Mouse (Mus musculus): ENCODE measurements around the gene Mpnd. TPM values are rescaled to one million over a fixed set of nuclear protein-coding genes. Genes with fewer than 3 reads are reported as not detected.

Gene Mpnd
- polyA plus RNA-seq, 1 experiment, result 98.3 TPM

- WGBS, result 57% methylated on average over 1 of the region's 1 CpGs
- H3K27me3 ChIP-seq (replicated peaks; ENCODE audit: control insufficient read depth, insufficient read depth, low read length), result no peaks in the 10 kb centered on the region
- H3K4me3 ChIP-seq (ENCODE audit: insufficient read depth, low read depth, low read length), result no peak overlapping the region
- DNase-seq, result no peak
- TF ChIP-seq CTCF (conservative IDR thresholded peaks at IDR 0.05; ENCODE audit: insufficient read depth, insufficient read length, low read depth, low read length), result no peak
- TF ChIP-seq POLR2A (IDR thresholded peaks at IDR 0.05; ENCODE audit: low read depth, low read length), result no peak
- no peaks in the 10 kb centered on the region for H3K36me3 ChIP-seq (ENCODE audit: control insufficient read depth, insufficient read depth, low read length)
- H3K27ac ChIP-seq (ENCODE audit: insufficient read depth, low read depth, low read length), result no peak overlapping the region
- H3K4me1 ChIP-seq (ENCODE audit: control insufficient read depth, insufficient read depth, low read length), result peaks cover 44% of the 10 kb centered on the region
Observed at GRCm38 (mm10) chr17:56026303-56026702, 20.8 kb downstream of the Mpnd start.

GRCm38 (mm10) chr17:56026881-56027280 is 21.4 kb downstream of the Mpnd start:
- Histone ChIP-seq H3K27me3 (replicated peaks; ENCODE audit: control insufficient read depth, insufficient read depth, low read length) (no peaks in the 10 kb centered on the region), H3K4me3 (ENCODE audit: insufficient read depth, low read depth, low read length) (no peak overlapping the region), H3K4me1 (ENCODE audit: control insufficient read depth, insufficient read depth, low read length) (peaks cover 44% of the 10 kb centered on the region), H3K27ac (ENCODE audit: insufficient read depth, low read depth, low read length) (no peak overlapping the region), H3K36me3 (ENCODE audit: control insufficient read depth, insufficient read depth, low read length) (no peaks in the 10 kb centered on the region)
- WGBS, result 19% methylated on average over 1 of the region's 1 CpGs
- TF ChIP-seq POLR2A (IDR thresholded peaks at IDR 0.05; ENCODE audit: low read depth, low read length) (no peak), CTCF (conservative IDR thresholded peaks at IDR 0.05; ENCODE audit: insufficient read depth, insufficient read length, low read depth, low read length) (no peak)
- DNase-seq, result peak; percentile 53

GRCm38 (mm10) chr17:56027801-56028441 is 22.4 kb downstream of the Mpnd start:
- Histone ChIP-seq H3K27ac (ENCODE audit: insufficient read depth, low read depth, low read length) (no peak overlapping the region), H3K36me3 (ENCODE audit: control insufficient read depth, insufficient read depth, low read length) (no peaks in the 10 kb centered on the region), H3K4me3 (ENCODE audit: insufficient read depth, low read depth, low read length) (no peak overlapping the region), H3K4me1 (ENCODE audit: control insufficient read depth, insufficient read depth, low read length) (peaks cover 48% of the 10 kb centered on the region), H3K27me3 (replicated peaks; ENCODE audit: control insufficient read depth, insufficient read depth, low read length) (no peaks in the 10 kb centered on the region)
- DNase-seq, result peak; percentile 41
- WGBS, result 49% methylated on average over 5 of the region's 5 CpGs
- TF ChIP-seq POLR2A (IDR thresholded peaks at IDR 0.05; ENCODE audit: low read depth, low read length) (no peak), CTCF (conservative IDR thresholded peaks at IDR 0.05; ENCODE audit: insufficient read depth, insufficient read length, low read depth, low read length) (no peak)

GRCm38 (mm10) chr17:56030238-56030870 is 24.8 kb downstream of the Mpnd start:
- H3K4me1 ChIP-seq (ENCODE audit: control insufficient read depth, insufficient read depth, low read length), result peaks cover 55% of the 10 kb centered on the region
- peak overlapping the region; percentile 3; the same call in 1 of the 2 replicates for H3K27ac ChIP-seq (ENCODE audit: insufficient read depth, low read depth, low read length)
- no peak for TF ChIP-seq CTCF (conservative IDR thresholded peaks at IDR 0.05; ENCODE audit: insufficient read depth, insufficient read length, low read depth, low read length)
- no peak for TF ChIP-seq POLR2A (IDR thresholded peaks at IDR 0.05; ENCODE audit: low read depth, low read length)
- H3K27me3 ChIP-seq (replicated peaks; ENCODE audit: control insufficient read depth, insufficient read depth, low read length), result no peaks in the 10 kb centered on the region
- no peak for DNase-seq
- WGBS, result 61% methylated on average over 9 of the region's 9 CpGs
- no peaks in the 10 kb centered on the region for H3K36me3 ChIP-seq (ENCODE audit: control insufficient read depth, insufficient read depth, low read length)
- no peak overlapping the region for H3K4me3 ChIP-seq (ENCODE audit: insufficient read depth, low read depth, low read length)

GRCm38 (mm10) chr17:56030919-56031318 is 25.4 kb downstream of the Mpnd start:
- TF ChIP-seq CTCF (conservative IDR thresholded peaks at IDR 0.05; ENCODE audit: insufficient read depth, insufficient read length, low read depth, low read length) (peak; percentile 29), POLR2A (IDR thresholded peaks at IDR 0.05; ENCODE audit: low read depth, low read length) (no peak)
- DNase-seq, result peak; percentile 81
- WGBS, result 15% methylated on average over 5 of the region's 5 CpGs

GRCm38 (mm10) chr17:56031431-56031830 is 25.9 kb downstream of the Mpnd start:
- TF ChIP-seq CTCF (conservative IDR thresholded peaks at IDR 0.05; ENCODE audit: insufficient read depth, insufficient read length, low read depth, low read length), result no peak
- TF ChIP-seq POLR2A (IDR thresholded peaks at IDR 0.05; ENCODE audit: low read depth, low read length), result no peak
- DNase-seq, result no peak
- Histone ChIP-seq H3K27me3 (replicated peaks; ENCODE audit: control insufficient read depth, insufficient read depth, low read length) (no peaks in the 10 kb centered on the region), H3K4me3 (ENCODE audit: insufficient read depth, low read depth, low read length) (no peak overlapping the region), H3K4me1 (ENCODE audit: control insufficient read depth, insufficient read depth, low read length) (peaks cover 50% of the 10 kb centered on the region), H3K36me3 (ENCODE audit: control insufficient read depth, insufficient read depth, low read length) (no peaks in the 10 kb centered on the region), H3K27ac (ENCODE audit: insufficient read depth, low read depth, low read length) (no peak overlapping the region)
- WGBS, result 84% methylated on average over 7 of the region's 7 CpGs

More at GRCm38 (mm10) chr17:56030919-56031318, 25.4 kb downstream of the Mpnd start:
- Histone ChIP-seq H3K4me3 (ENCODE audit: insufficient read depth, low read depth, low read length) (no peak overlapping the region), H3K27ac (ENCODE audit: insufficient read depth, low read depth, low read length) (peak overlapping the region; percentile 3; the same call in 1 of the 2 replicates), H3K4me1 (ENCODE audit: control insufficient read depth, insufficient read depth, low read length) (peaks cover 54% of the 10 kb centered on the region), H3K27me3 (replicated peaks; ENCODE audit: control insufficient read depth, insufficient read depth, low read length) (no peaks in the 10 kb centered on the region), H3K36me3 (ENCODE audit: control insufficient read depth, insufficient read depth, low read length) (no peaks in the 10 kb centered on the region)

GRCm38 (mm10) chr17:56032127-56032733 is 26.7 kb downstream of the Mpnd start:
- peak; percentile 61 for DNase-seq
- H3K4me3 ChIP-seq (ENCODE audit: insufficient read depth, low read depth, low read length), result no peak overlapping the region

More at GRCm38 (mm10) chr17:56032127-56032733, 26.7 kb downstream of the Mpnd start:
- WGBS, result 35% methylated on average over 6 of the region's 6 CpGs
- Histone ChIP-seq H3K4me1 (ENCODE audit: control insufficient read depth, insufficient read depth, low read length) (peaks cover 44% of the 10 kb centered on the region), H3K27me3 (replicated peaks; ENCODE audit: control insufficient read depth, insufficient read depth, low read length) (no peaks in the 10 kb centered on the region), H3K36me3 (ENCODE audit: control insufficient read depth, insufficient read depth, low read length) (no peaks in the 10 kb centered on the region), H3K27ac (ENCODE audit: insufficient read depth, low read depth, low read length) (no peak overlapping the region)
- no peak for TF ChIP-seq POLR2A (IDR thresholded peaks at IDR 0.05; ENCODE audit: low read depth, low read length)
- TF ChIP-seq CTCF (conservative IDR thresholded peaks at IDR 0.05; ENCODE audit: insufficient read depth, insufficient read length, low read depth, low read length), result no peak

Measured in kidney, adult 2 months (tissue).